Mouse (Mus musculus): ENCODE results near the gene Lmna.
A peak's percentile ranks its signal among the peaks of the same experiment; 100 is the strongest.

- TF ChIP-seq BHLHE40 (IDR thresholded peaks at IDR 0.05; ENCODE audit: borderline replicate concordance, low read depth, low read length) (no peak), MAZ (IDR thresholded peaks at IDR 0.05; ENCODE audit: low read depth, low read length) (no peak), UBTF (IDR thresholded peaks at IDR 0.05; ENCODE audit: borderline replicate concordance, insufficient read depth, low read depth, low read length) (no peak), CHD1 (IDR thresholded peaks at IDR 0.05; ENCODE audit: low read depth, low read length) (no peak), MAX (IDR thresholded peaks at IDR 0.05; ENCODE audit: low read length) (no peak), KAT2A (conservative IDR thresholded peaks at IDR 0.05; ENCODE audit: low read depth, low read length) (no peak), CTCF (IDR thresholded peaks at IDR 0.05 in 2 of 3, conservative IDR thresholded peaks at IDR 0.05 in 1 of 3; ENCODE audit: control insufficient read depth in 1 of 3, insufficient read depth in 1 of 3, low read depth in 2 of 3, low read length in 3 of 3, poor library complexity in 1 of 3, severe bottlenecking in 1 of 3) (peak; percentile 96 to 99 (median 98)), POLR2A (IDR thresholded peaks at IDR 0.05; ENCODE audit: control insufficient read depth in 1 of 2, insufficient read depth in 1 of 2, low read depth in 1 of 2, low read length in 2 of 2, poor library complexity in 1 of 2) (no peak), CHD2 (IDR thresholded peaks at IDR 0.05; ENCODE audit: low read length) (no peak), GATA1 (IDR thresholded peaks at IDR 0.05; ENCODE audit: low read depth, low read length) (peak; percentile 5; the same call in 1 of the 2 replicates), GABPA (IDR thresholded peaks at IDR 0.05; ENCODE audit: low read depth, low read length) (no peak)
These were observed 42.5 kb downstream of the Lmna start for GRCm38 (mm10) chr3:88467116-88467824.

Measured in MEL (cell line).